7 mouse cellular contexts compared by ENCODE assay signal in the genomic region with DNA sequence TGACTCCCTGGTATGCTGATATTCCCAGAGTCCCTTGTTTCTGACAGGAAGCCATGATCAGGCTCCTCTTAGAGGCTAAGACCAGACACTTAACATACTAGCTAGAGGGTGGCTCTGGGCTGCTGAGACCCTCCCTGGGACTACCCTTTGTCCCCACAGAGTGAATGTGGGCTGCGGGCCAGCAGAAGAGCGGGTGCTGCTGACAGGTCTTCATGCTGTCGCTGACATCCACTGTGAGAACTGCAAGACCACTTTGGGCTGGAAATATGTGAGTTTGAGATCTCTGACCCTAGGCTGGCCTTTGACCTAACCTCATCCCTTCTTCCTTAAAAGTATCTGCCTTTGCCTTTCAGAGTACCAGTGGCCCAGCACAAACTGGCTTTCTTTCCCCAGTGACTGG. TPM values are rescaled to one million over a fixed set of nuclear protein-coding genes. Genes with fewer than 3 reads are reported as not detected.
DNase-seq lines count a peak whose midpoint lies in the region; ATAC-seq lines count a peak whose summit lies in the region.

No protein-coding gene starts in this region.

- no peaks in the 10 kb centered on the region for H3K27me3 ChIP-seq in liver, embryonic 11.5 days (replicated peaks; ENCODE audit: control insufficient read depth, insufficient read depth, low read length)
- H3K27me3 ChIP-seq in forebrain, embryonic 15.5 days, result no peaks in the 10 kb centered on the region
- H3K27me3 ChIP-seq in intestine, embryonic 15.5 days (replicated peaks), result no peaks in the 10 kb centered on the region
- no peaks in the 10 kb centered on the region for H3K27me3 ChIP-seq in neural tube, embryonic 14.5 days (ENCODE audit: control insufficient read depth, insufficient read depth, low read length)

- H3K36me3 ChIP-seq in liver, embryonic 11.5 days (ENCODE audit: control insufficient read depth, insufficient read depth, low read length), result peaks cover 5% of the 10 kb centered on the region; the same call in 1 of the 2 replicates
- no peaks in the 10 kb centered on the region; the same call in 1 of the 2 replicates for H3K36me3 ChIP-seq in forebrain, embryonic 15.5 days
- H3K36me3 ChIP-seq in intestine, embryonic 15.5 days, result peaks cover 4% of the 10 kb centered on the region; the same call in 1 of the 2 replicates
- H3K36me3 ChIP-seq in neural tube, embryonic 14.5 days (ENCODE audit: control insufficient read depth, insufficient read depth, low read length), result no peaks in the 10 kb centered on the region; the same call in 1 of the 2 replicates

- peaks cover 46% of the 10 kb centered on the region for H3K4me1 ChIP-seq in liver, embryonic 11.5 days (replicated peaks; ENCODE audit: control insufficient read depth, insufficient read depth, low read length)
- H3K4me1 ChIP-seq in forebrain, embryonic 15.5 days, result peaks cover 52% of the 10 kb centered on the region
- H3K4me1 ChIP-seq in intestine, embryonic 15.5 days (replicated peaks), result peaks cover 51% of the 10 kb centered on the region
- peaks cover 35% of the 10 kb centered on the region for H3K4me1 ChIP-seq in neural tube, embryonic 14.5 days (ENCODE audit: control insufficient read depth, insufficient read depth, low read length)

- H3K9me3 ChIP-seq in liver, embryonic 11.5 days (ENCODE audit: control insufficient read depth, low read length), result no peaks in the 10 kb centered on the region
- no peaks in the 10 kb centered on the region for H3K9me3 ChIP-seq in forebrain, embryonic 15.5 days
- no peaks in the 10 kb centered on the region for H3K9me3 ChIP-seq in intestine, embryonic 15.5 days
- H3K9me3 ChIP-seq in neural tube, embryonic 14.5 days (ENCODE audit: control insufficient read depth, low read length), result no peaks in the 10 kb centered on the region

- H3K4me2 ChIP-seq in liver, embryonic 11.5 days, result peak overlapping the region; percentile 94; the same call in 1 of the 2 replicates
- peak overlapping the region; percentile 87 for H3K4me2 ChIP-seq in forebrain, embryonic 15.5 days (replicated peaks)
- peak overlapping the region; percentile 84 for H3K4me2 ChIP-seq in intestine, embryonic 15.5 days (replicated peaks)
- H3K4me2 ChIP-seq in neural tube, embryonic 14.5 days (ENCODE audit: low read depth, low read length), result peak overlapping the region; percentile 88

- DNase-seq in liver, embryonic 11.5 days (ENCODE audit: low spot score), result no peak
- DNase-seq in liver (no peak), adipocyte (ENCODE audit: low spot score) (no peak)
- DNase-seq in layer of hippocampus, postnatal 36 days, result no peak

- H3K27ac ChIP-seq in liver, embryonic 11.5 days (ENCODE audit: low read depth, low read length), result no peak overlapping the region
- 0 out of 2 replicates have a peak overlapping the region, but pooled peaks have one; percentile 3 for H3K27ac ChIP-seq in forebrain, embryonic 15.5 days (replicated peaks)
- H3K27ac ChIP-seq in intestine, embryonic 15.5 days, result no peak overlapping the region
- H3K27ac ChIP-seq in neural tube, embryonic 14.5 days (ENCODE audit: low read depth, low read length), result no peak overlapping the region

- no peak for ATAC-seq in liver, embryonic 11.5 days (replicated peaks; ENCODE audit: low FRiP score)
- no peak for ATAC-seq in forebrain, embryonic 15.5 days (replicated peaks)
- ATAC-seq in intestine, embryonic 15.5 days, result no peak
- ATAC-seq in neural tube, embryonic 14.5 days (ENCODE audit: low read depth), result no peak

- no peak overlapping the region; the same call in 1 of the 2 replicates for H3K4me3 ChIP-seq in liver, embryonic 11.5 days (ENCODE audit: low read depth, low read length)
- peak overlapping the region; percentile 64; the same call in 1 of the 2 replicates for H3K4me3 ChIP-seq in forebrain, embryonic 15.5 days
- no peak overlapping the region for H3K4me3 ChIP-seq in intestine, embryonic 15.5 days (replicated peaks)
- H3K4me3 ChIP-seq in neural tube, embryonic 14.5 days (ENCODE audit: low read depth, low read length), result peak overlapping the region; percentile 75; the same call in 1 of the 2 replicates

- no peak overlapping the region for H3K9ac ChIP-seq in liver, embryonic 11.5 days (ENCODE audit: low read depth, low read length)
- H3K9ac ChIP-seq in forebrain, embryonic 15.5 days (replicated peaks), result peak overlapping the region; percentile 93; the same call in 1 of the 2 replicates
- no peak overlapping the region for H3K9ac ChIP-seq in intestine, embryonic 15.5 days
- no peak overlapping the region for H3K9ac ChIP-seq in neural tube, embryonic 14.5 days (replicated peaks; ENCODE audit: low read depth, low read length)

- 92% methylated on average over 3 of the region's 3 CpGs for WGBS in liver, embryonic 11.5 days
- WGBS in forebrain, embryonic 15.5 days, result 85% methylated on average over 3 of the region's 3 CpGs
- 89% methylated on average over 3 of the region's 3 CpGs for WGBS in intestine, embryonic 15.5 days
- WGBS in neural tube, embryonic 14.5 days, result 74% methylated on average over 3 of the region's 3 CpGs

RNA-seq across cellular contexts. Expression of a gene that starts 1.4 kb away (rescaled TPM):
- polyA plus RNA-seq in liver, embryonic 11.5 days (2014; fragmentation: Nextera tagmentation; extraction: Ambion mirVana), result 49.1 and 52.2 TPM in 2 replicates
- 207 and 213 TPM in 2 replicates for polyA plus RNA-seq in forebrain, embryonic 15.5 days (2015; fragmentation: Nextera tagmentation; extraction: Ambion mirVana)
- 66.9 and 71.2 TPM in 2 replicates for polyA plus RNA-seq in intestine, embryonic 15.5 days (2015; fragmentation: Nextera tagmentation; extraction: Ambion mirVana)
- 219 and 246 TPM in 2 replicates for polyA plus RNA-seq in neural tube, embryonic 14.5 days (2014; fragmentation: Nextera tagmentation; extraction: Ambion mirVana)
- 100 to 1,000 TPM; 278 to 291 TPM for total RNA-seq in layer of hippocampus, postnatal 36 days (2021)

RNA-seq across cellular contexts. Expression of a gene that starts 3.1 kb away (rescaled TPM):
- polyA plus RNA-seq in liver, embryonic 11.5 days (2014; fragmentation: Nextera tagmentation; extraction: Ambion mirVana), result 0.22 and 0.55 TPM in 2 replicates
- 0.41 and 0.65 TPM in 2 replicates for polyA plus RNA-seq in forebrain, embryonic 15.5 days (2015; fragmentation: Nextera tagmentation; extraction: Ambion mirVana)
- polyA plus RNA-seq in intestine, embryonic 15.5 days (2015; fragmentation: Nextera tagmentation; extraction: Ambion mirVana), result 0.34 and 0.43 TPM in 2 replicates
- polyA plus RNA-seq in neural tube, embryonic 14.5 days (2014; fragmentation: Nextera tagmentation; extraction: Ambion mirVana), result 0.27 and 0.55 TPM in 2 replicates
- total RNA-seq in layer of hippocampus, postnatal 36 days (2021), result 1 to 10 TPM in 1 of 2 experiments, under 1 TPM in 1; 0.75 to 1.1 TPM

RNA-seq across cellular contexts. Expression of a gene that starts 12.0 kb away (rescaled TPM):
- polyA plus RNA-seq in liver, embryonic 11.5 days (2014; fragmentation: Nextera tagmentation; extraction: Ambion mirVana), result 0.87 and 0.96 TPM in 2 replicates
- 1.5 and 1.7 TPM in 2 replicates for polyA plus RNA-seq in forebrain, embryonic 15.5 days (2015; fragmentation: Nextera tagmentation; extraction: Ambion mirVana)
- polyA plus RNA-seq in intestine, embryonic 15.5 days (2015; fragmentation: Nextera tagmentation; extraction: Ambion mirVana), result 1.4 and 1.6 TPM in 2 replicates
- 1.8 and 2.4 TPM in 2 replicates for polyA plus RNA-seq in neural tube, embryonic 14.5 days (2014; fragmentation: Nextera tagmentation; extraction: Ambion mirVana)
- total RNA-seq in layer of hippocampus, postnatal 36 days (2021), result 1 to 10 TPM; 2.5 to 5.1 TPM

RNA-seq across cellular contexts. Expression of a gene that starts 14.1 kb away (rescaled TPM):
- 266 and 269 TPM in 2 replicates for polyA plus RNA-seq in liver, embryonic 11.5 days (2014; fragmentation: Nextera tagmentation; extraction: Ambion mirVana)
- polyA plus RNA-seq in forebrain, embryonic 15.5 days (2015; fragmentation: Nextera tagmentation; extraction: Ambion mirVana), result 215 TPM in 2 replicates
- polyA plus RNA-seq in intestine, embryonic 15.5 days (2015; fragmentation: Nextera tagmentation; extraction: Ambion mirVana), result 248 and 256 TPM in 2 replicates
- polyA plus RNA-seq in neural tube, embryonic 14.5 days (2014; fragmentation: Nextera tagmentation; extraction: Ambion mirVana), result 154 and 168 TPM in 2 replicates
- total RNA-seq in layer of hippocampus, postnatal 36 days (2021), result 10 to 100 TPM; 54.3 to 59.5 TPM

RNA-seq across cellular contexts. Expression of a gene that starts 18.7 kb away (rescaled TPM):
- 34.0 and 39.3 TPM in 2 replicates for polyA plus RNA-seq in liver, embryonic 11.5 days (2014; fragmentation: Nextera tagmentation; extraction: Ambion mirVana)
- polyA plus RNA-seq in forebrain, embryonic 15.5 days (2015; fragmentation: Nextera tagmentation; extraction: Ambion mirVana), result 101 and 102 TPM in 2 replicates
- 109 and 112 TPM in 2 replicates for polyA plus RNA-seq in intestine, embryonic 15.5 days (2015; fragmentation: Nextera tagmentation; extraction: Ambion mirVana)
- 85.0 and 85.9 TPM in 2 replicates for polyA plus RNA-seq in neural tube, embryonic 14.5 days (2014; fragmentation: Nextera tagmentation; extraction: Ambion mirVana)
- 100 to 1,000 TPM; 144 to 146 TPM for total RNA-seq in layer of hippocampus, postnatal 36 days (2021)

Comparison
In these comparisons a context has a peak if more than half of its experiments do, and no peak if none do; other contexts are left out.
1. H3K4me3 ChIP-seq: peak in forebrain, embryonic 15.5 days (single experiment) and neural tube, embryonic 14.5 days (single experiment); none in liver, embryonic 11.5 days (single experiment) and intestine, embryonic 15.5 days (single experiment).
2. Peak in every context shown above with its lines, with median percentiles within 50 percentile points of each other: H3K4me2 ChIP-seq.